Mouse (Mus musculus) hindbrain, embryonic 14.5 days (tissue): Measurements from ENCODE around the gene Stt3b. TPM values are rescaled to one million over a fixed set of nuclear protein-coding genes. Genes with fewer than 3 reads are reported as not detected.
"Not testable (repeated sequence)": the region's sequence is repeated elsewhere in the genome, so short reads cannot be mapped to it uniquely, and the experiment has no call there.

Experiments
- ATAC-seq: fragments of 200-750 bp; cut with Nextera tagmentation; 2 replicates; pipeline ENCODE4 v1.8.0; 2017; ENCODE audit warnings: moderate number of reproducible peaks, mild to moderate bottlenecking, moderate TSS enrichment, moderate library complexity; ENCODE audit not compliant: low FRiP score
- DNase-seq: peaks from one replicate; pipeline ENCODE4 v3.0.0-alpha.2; 2015; ENCODE audit warnings: low spot score
- H3K27ac ChIP-seq: fragments of 300-500 bp; sonication (generic); 2 replicates; pipeline ENCODE4 v1.5.1; 2014; ENCODE audit warnings: mild to moderate bottlenecking, moderate library complexity
- H3K27me3 ChIP-seq: fragments of 300-500 bp; sonication (generic); 2 replicates; pipeline ENCODE4 v1.6.1; 2014; ENCODE audit warnings: mild to moderate bottlenecking, low read length, mixed read lengths; ENCODE audit not compliant: control insufficient read depth, insufficient read depth
- H3K36me3 ChIP-seq: fragments of 300-500 bp; sonication (generic); replicated peaks from 2 replicates; pipeline ENCODE4 v1.6.1; 2014; ENCODE audit not compliant: control insufficient read depth, insufficient read depth
- H3K4me1 ChIP-seq: fragments of 300-500 bp; sonication (generic); replicated peaks from 2 replicates; pipeline ENCODE4 v1.6.1; 2014; ENCODE audit warnings: antibody characterized with exemption, low read length, mixed read lengths; ENCODE audit not compliant: control insufficient read depth, insufficient read depth
- H3K4me2 ChIP-seq: fragments of 300-500 bp; sonication (generic); replicated peaks from 2 replicates; pipeline ENCODE4 v1.6.1; 2014; ENCODE audit warnings: mild to moderate bottlenecking, moderate library complexity
- H3K4me3 ChIP-seq: fragments of 300-500 bp; sonication (generic); replicated peaks from 2 replicates; pipeline ENCODE4 v1.5.1; 2014; ENCODE audit warnings: mild to moderate bottlenecking, low read length
- H3K9ac ChIP-seq: fragments of 300-500 bp; sonication (generic); 2 replicates; pipeline ENCODE4 v1.6.1; 2014
- H3K9me3 ChIP-seq: fragments of 300-500 bp; sonication (generic); 2 replicates; pipeline ENCODE4 v1.6.1; 2016; ENCODE audit warnings: low read length; ENCODE audit not compliant: control insufficient read depth
- WGBS: fragments of 180-500 bp; shearing (Covaris S2); extraction: QIAGEN DNeasy Blood & Tissue Kit; methylation state at CpG from one replicate; pipeline ENCODE4 v1.1.7; 2014; 5-methylcytosine and 5-hydroxymethylcytosine counted together
- polyA plus RNA-seq: library from polyadenylated mRNA; unstranded; fragments of >200 nt; fragmentation: Nextera tagmentation; extraction: Ambion mirVana; gene quantifications from 2 replicates; pipeline ENCODE4 v1.2.1, GENCODE M21; 2014

The Stt3b gene
- polyA plus RNA-seq, 1 experiment from 2014 or later = 116 TPM

- Histone ChIP-seq H3K4me2 (no peak overlapping the region), H3K4me1 (peaks cover 5% of the 10 kb centered on the region; the same call in 1 of the 2 replicates), H3K9me3 (no peaks in the 10 kb centered on the region), H3K27ac (no peak overlapping the region), H3K36me3 (0 out of 2 replicates have a peak, but pooled peaks cover 3% of the 10 kb centered on the region), H3K9ac (no peak overlapping the region), H3K27me3 (no peaks in the 10 kb centered on the region), H3K4me3 (no peak overlapping the region)
- DNase-seq (no peak), ATAC-seq (no peak)
- 86% methylated on average over 4 of the region's 4 CpGs for WGBS
Observed at GRCm38 (mm10) chr9:115284385-115284784, 25.8 kb downstream of the Stt3b start.

DNA sequence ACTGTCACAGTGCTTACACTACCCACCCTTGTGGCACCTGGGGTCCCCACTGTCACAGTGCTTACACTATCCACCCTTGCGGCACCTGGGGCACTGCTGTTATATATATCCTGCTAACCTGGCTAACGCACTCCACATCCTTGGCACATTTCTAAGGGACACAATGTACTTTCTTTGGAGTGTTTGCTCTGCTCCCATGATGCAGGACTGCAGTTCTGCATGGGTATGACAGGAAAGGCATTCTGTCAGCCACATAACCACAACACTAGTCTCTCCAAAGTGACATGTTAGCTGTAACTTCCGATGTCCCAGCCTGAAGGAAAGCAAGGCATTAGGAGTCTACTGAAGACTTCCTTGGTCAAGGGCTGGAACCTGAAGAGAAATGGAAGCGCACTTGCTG is 26.8 kb downstream of the Stt3b start:
- no peak for DNase-seq
- Histone ChIP-seq H3K9ac (no peak overlapping the region), H3K36me3 (peaks cover 10% of the 10 kb centered on the region; the same call in 1 of the 2 replicates), H3K4me1 (peaks cover 5% of the 10 kb centered on the region; the same call in 1 of the 2 replicates), H3K4me2 (no peak overlapping the region), H3K9me3 (no peaks in the 10 kb centered on the region), H3K4me3 (no peak overlapping the region), H3K27me3 (no peaks in the 10 kb centered on the region), H3K27ac (no peak overlapping the region)
- ATAC-seq = no peak
- WGBS = 96% methylated on average over 4 of the region's 4 CpGs

- H3K27me3 ChIP-seq = no peaks in the 10 kb centered on the region
Observed at GRCm38 (mm10) chr9:115278641-115279040, 31.6 kb downstream of the Stt3b start.

DNA sequence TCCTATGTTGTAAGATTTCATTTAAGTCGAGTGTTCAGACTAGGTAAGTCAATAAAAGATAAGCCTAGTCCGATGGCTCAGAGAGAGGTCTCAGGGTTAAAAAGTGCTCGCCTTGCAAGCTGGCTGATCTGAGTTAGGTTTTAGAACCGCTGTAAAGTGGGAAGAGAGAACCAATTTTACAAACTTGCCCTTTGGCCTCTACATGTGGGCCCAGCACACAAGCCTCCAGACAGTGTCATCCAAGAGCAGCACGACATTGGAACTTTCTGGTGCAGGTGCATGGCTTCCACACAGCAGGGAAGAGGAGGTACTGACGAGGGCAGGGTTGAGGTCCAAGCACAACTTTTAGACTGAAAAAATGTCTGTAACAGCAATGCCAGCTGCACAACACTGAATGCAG is 35.4 kb downstream of the Stt3b start:
- ATAC-seq = no peak
- H3K9ac ChIP-seq = no peak overlapping the region
- peaks cover 36% of the 10 kb centered on the region for H3K36me3 ChIP-seq
- H3K27ac ChIP-seq = no peak overlapping the region
- no peak overlapping the region for H3K4me3 ChIP-seq
- DNase-seq = no peak
- H3K4me1 ChIP-seq = no peaks in the 10 kb centered on the region
- no peaks in the 10 kb centered on the region for H3K27me3 ChIP-seq
- 93% methylated on average over 6 of the region's 6 CpGs for WGBS
- H3K4me2 ChIP-seq = no peak overlapping the region
- H3K9me3 ChIP-seq = no peaks in the 10 kb centered on the region

More at GRCm38 (mm10) chr9:115278641-115279040, 31.6 kb downstream of the Stt3b start:
- H3K4me2 ChIP-seq = no peak overlapping the region
- no peak overlapping the region for H3K9ac ChIP-seq
- no peak overlapping the region for H3K27ac ChIP-seq
- H3K4me3 ChIP-seq = no peak overlapping the region
- no peaks in the 10 kb centered on the region; the same call in 1 of the 2 replicates for H3K4me1 ChIP-seq
- no peaks in the 10 kb centered on the region for H3K9me3 ChIP-seq
- DNase-seq (no peak), ATAC-seq (no peak)
- WGBS = 94% methylated on average over 1 of the region's 1 CpGs
- H3K36me3 ChIP-seq = peaks cover 39% of the 10 kb centered on the region

GRCm38 (mm10) chr9:115273095-115273649 is 37.0 kb downstream of the Stt3b start:
- H3K9ac ChIP-seq = no peak overlapping the region
- 96% methylated on average over 7 of the region's 7 CpGs for WGBS

GRCm38 (mm10) chr9:115272451-115272850 is 37.8 kb downstream of the Stt3b start:
- 100% methylated on average over 2 of the region's 5 CpGs for WGBS
- not testable (repeated sequence) for H3K4me3 ChIP-seq, H3K4me2 ChIP-seq, H3K9me3 ChIP-seq, H3K9ac ChIP-seq, H3K4me1 ChIP-seq, ATAC-seq, H3K27ac ChIP-seq, H3K27me3 ChIP-seq, DNase-seq
- H3K36me3 ChIP-seq = peaks cover 27% of the 10 kb centered on the region

More at GRCm38 (mm10) chr9:115273095-115273649, 37.0 kb downstream of the Stt3b start:
- peaks cover 27% of the 10 kb centered on the region for H3K36me3 ChIP-seq
- no peak for DNase-seq
- H3K27me3 ChIP-seq = no peaks in the 10 kb centered on the region
- H3K27ac ChIP-seq = no peak overlapping the region
- no peak overlapping the region for H3K4me2 ChIP-seq
- ATAC-seq = no peak
- no peak overlapping the region for H3K4me3 ChIP-seq
- H3K9me3 ChIP-seq = no peaks in the 10 kb centered on the region
- no peaks in the 10 kb centered on the region for H3K4me1 ChIP-seq

DNA sequence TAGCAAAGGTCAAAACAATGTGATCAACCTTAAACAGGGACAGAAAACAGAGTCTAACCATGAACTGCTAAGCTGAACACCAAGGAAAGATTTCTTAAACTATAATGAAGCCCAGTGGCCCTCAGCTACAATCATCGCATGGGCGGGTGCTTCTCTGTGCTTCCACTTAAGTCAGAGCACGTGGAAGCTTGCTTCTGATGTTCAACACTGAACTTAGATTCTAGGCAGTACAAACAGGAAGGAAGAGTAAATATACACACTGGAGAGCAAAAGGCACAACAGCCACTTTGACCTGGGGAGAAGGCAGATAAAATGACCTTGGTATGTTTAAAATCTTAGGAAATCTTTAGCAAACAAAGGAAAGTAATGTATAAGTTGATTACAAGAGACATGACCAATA is 38.7 kb downstream of the Stt3b start:
- Histone ChIP-seq H3K4me3 (no peak overlapping the region), H3K4me2 (no peak overlapping the region), H3K27me3 (no peaks in the 10 kb centered on the region), H3K9ac (no peak overlapping the region), H3K27ac (no peak overlapping the region), H3K36me3 (peaks cover 24% of the 10 kb centered on the region), H3K9me3 (no peaks in the 10 kb centered on the region), H3K4me1 (no peaks in the 10 kb centered on the region)
- WGBS = 91% methylated on average over 3 of the region's 3 CpGs
- ATAC-seq (no peak), DNase-seq (no peak)

DNA sequence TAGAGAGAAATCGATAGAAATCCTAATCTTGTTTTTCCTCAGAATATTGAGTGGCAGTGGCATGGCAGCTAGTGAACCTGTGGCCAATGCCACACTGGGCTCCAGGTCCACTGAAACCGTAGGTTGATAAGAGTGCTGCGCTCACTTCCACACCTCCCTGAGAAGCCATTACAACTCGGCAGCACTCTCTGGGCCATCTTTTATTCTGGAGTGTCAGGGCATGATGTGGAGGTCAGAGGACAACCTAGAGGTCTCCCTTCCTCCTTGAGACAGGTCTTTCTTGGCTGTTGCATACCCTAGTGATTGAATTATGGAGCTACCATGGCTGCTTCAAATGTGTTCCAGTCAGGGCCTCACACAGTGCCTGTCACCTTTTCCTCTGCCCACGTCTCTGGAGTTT is 48.3 kb downstream of the Stt3b start:
- WGBS = 76% methylated on average over 5 of the region's 5 CpGs
- Histone ChIP-seq H3K4me3 (no peak overlapping the region), H3K4me2 (no peak overlapping the region), H3K9ac (no peak overlapping the region), H3K36me3 (peaks cover 27% of the 10 kb centered on the region), H3K9me3 (no peaks in the 10 kb centered on the region), H3K27ac (no peak overlapping the region), H3K4me1 (no peaks in the 10 kb centered on the region), H3K27me3 (no peaks in the 10 kb centered on the region)
- DNase-seq (no peak), ATAC-seq (no peak)

DNA sequence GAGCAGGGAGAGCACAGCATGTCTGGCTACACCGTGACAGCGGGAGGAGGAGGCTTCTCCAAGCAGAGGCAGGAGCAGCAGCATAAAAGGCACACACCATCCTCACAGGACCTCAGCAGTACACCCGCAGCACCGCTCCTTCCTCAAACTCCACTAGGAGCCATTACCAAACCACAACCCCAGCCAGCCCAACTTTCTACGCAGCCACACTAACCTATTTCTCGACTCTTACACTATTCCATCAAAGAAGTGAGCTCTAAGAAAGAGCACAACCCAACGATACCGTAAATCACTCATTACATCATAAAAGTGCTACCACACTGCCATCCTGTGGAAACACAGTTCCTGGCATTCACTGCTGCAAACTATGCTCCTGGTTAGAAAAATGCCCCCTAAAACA is 48.8 kb downstream of the Stt3b start:
- H3K9me3 ChIP-seq = no peaks in the 10 kb centered on the region
- ATAC-seq = no peak
- WGBS = 78% methylated on average over 8 of the region's 8 CpGs
- no peaks in the 10 kb centered on the region for H3K27me3 ChIP-seq
- no peak overlapping the region for H3K9ac ChIP-seq
- H3K36me3 ChIP-seq = peaks cover 32% of the 10 kb centered on the region
- no peak overlapping the region for H3K27ac ChIP-seq
- peak; percentile 71 for DNase-seq
- no peak overlapping the region for H3K4me2 ChIP-seq
- H3K4me3 ChIP-seq = no peak overlapping the region
- H3K4me1 ChIP-seq = no peaks in the 10 kb centered on the region

DNA sequence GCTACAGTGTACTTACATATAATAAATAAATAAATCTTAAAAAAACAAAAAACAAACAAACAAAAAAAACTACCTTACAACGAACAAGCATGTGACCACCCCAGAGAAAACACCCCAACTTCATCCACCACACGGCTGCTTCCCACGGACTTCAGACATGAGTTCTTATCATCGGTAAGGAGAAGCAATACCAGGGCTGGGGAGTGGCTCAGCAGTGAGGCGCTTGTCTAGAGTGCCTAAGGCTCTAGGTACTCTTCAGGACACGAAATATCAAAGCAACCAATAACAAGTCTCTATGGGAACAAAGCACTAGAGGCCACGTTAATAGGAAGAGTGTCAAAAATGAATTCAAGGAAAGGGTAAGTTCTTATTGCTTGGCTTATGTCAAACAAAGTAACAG is 49.8 kb downstream of the Stt3b start:
- 92% methylated on average over 7 of the region's 7 CpGs for WGBS
- H3K27me3 ChIP-seq = no peaks in the 10 kb centered on the region
- DNase-seq = no peak
- H3K4me1 ChIP-seq = no peaks in the 10 kb centered on the region
- no peak overlapping the region for H3K27ac ChIP-seq
- H3K9ac ChIP-seq = no peak overlapping the region
- ATAC-seq = no peak
- no peaks in the 10 kb centered on the region for H3K9me3 ChIP-seq
- H3K36me3 ChIP-seq = peaks cover 32% of the 10 kb centered on the region
- H3K4me3 ChIP-seq = no peak overlapping the region
- no peak overlapping the region for H3K4me2 ChIP-seq
